Mouse (Mus musculus) lung, embryonic 15.5 days (tissue): ENCODE results near the gene Adam10. TPM values are rescaled to one million over a fixed set of nuclear protein-coding genes. Genes with fewer than 3 reads are reported as not detected.

Experiments
- microRNA-seq: library from miRNA; unstranded; fragments of <30 nt; microRNA quantifications from one replicate; pipeline ENCODE4, GENCODE M21; 2016
- polyA plus RNA-seq: library from polyadenylated mRNA; unstranded; fragments of >200 nt; fragmentation: Nextera tagmentation; extraction: Ambion mirVana; gene quantifications from 2 replicates; pipeline ENCODE4 v1.2.1, GENCODE M21; 2015

Gene Adam10
- polyA plus RNA-seq, 1 experiment from 2014 or later: 85.7 TPM

Small RNAs within 50 kb of the gene (microRNA-seq; reads per million reads assigned to microRNA genes)
- not detected for gene Gm25149

Other genes with a start within 250 kb of the Adam10 start
- 25.8 and 27.0 TPM in 2 replicates for gene Rnf111, start 175.3 kb upstream of the Adam10 start, polyA plus RNA-seq
- 40.7 and 47.3 TPM in 2 replicates for gene Sltm, start 136.2 kb upstream of the Adam10 start, polyA plus RNA-seq
- 0.31 and 0.47 TPM in 2 replicates for gene Gm10642, start 22.7 kb upstream of the Adam10 start, polyA plus RNA-seq
- gene Mindy2, start 21.8 kb upstream of the Adam10 start, polyA plus RNA-seq: 10.1 and 10.8 TPM in 2 replicates